Mouse (Mus musculus) ES-CJ7 (cell line): ENCODE results near the gene Lhx4.

Experiments used
- DNase-seq: peaks from one replicate; pipeline ENCODE4 v3.0.0; 2011; ENCODE audit warnings: low read depth, low spot score

Gene Lhx4

DNA sequence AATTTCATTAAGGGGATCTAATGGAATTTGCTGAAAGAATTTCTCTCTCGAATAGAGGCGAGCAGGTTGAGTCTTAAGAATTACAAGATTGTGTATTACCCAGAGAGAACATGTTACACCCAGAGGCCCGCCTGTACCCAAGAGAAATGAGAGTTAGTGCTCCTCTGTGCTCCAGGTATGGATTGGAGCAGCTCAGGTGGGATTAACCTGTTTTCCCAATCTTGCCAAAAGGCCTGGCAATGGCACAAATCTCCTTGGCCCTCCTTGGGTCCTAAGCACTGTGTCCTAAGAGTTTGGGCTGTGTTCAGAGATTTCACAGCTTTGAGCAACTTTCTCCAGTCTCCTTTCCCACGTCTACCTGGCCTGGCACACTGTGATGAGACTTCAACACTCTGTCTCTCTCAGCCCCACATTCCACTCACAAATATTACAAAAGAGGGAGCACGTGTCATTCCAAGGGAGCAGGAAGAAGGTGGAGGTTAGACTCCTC lies 48.2 kb downstream of the Lhx4 start:
- no peak for DNase-seq

DNA sequence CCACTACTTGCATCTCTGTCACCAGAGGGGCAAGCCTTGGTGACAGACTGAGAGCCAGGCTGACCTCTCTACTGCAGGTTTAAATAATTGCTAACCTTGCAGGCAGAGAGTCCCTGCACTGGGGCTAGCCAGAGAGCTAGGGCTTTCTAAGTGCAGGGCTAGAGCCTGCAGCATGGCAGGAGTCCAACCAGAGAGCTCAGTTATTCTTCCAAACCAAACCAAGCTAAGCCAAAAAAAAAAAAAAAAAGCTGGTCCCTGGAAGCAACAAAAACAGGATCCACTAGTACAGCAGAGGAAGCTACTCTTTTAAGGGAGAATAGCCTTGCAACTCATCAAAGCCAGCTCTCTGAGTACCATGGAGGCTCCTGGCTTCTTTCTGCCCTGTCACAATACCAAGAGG lies 50.6 kb downstream of the Lhx4 start:
- DNase-seq = no peak

DNA sequence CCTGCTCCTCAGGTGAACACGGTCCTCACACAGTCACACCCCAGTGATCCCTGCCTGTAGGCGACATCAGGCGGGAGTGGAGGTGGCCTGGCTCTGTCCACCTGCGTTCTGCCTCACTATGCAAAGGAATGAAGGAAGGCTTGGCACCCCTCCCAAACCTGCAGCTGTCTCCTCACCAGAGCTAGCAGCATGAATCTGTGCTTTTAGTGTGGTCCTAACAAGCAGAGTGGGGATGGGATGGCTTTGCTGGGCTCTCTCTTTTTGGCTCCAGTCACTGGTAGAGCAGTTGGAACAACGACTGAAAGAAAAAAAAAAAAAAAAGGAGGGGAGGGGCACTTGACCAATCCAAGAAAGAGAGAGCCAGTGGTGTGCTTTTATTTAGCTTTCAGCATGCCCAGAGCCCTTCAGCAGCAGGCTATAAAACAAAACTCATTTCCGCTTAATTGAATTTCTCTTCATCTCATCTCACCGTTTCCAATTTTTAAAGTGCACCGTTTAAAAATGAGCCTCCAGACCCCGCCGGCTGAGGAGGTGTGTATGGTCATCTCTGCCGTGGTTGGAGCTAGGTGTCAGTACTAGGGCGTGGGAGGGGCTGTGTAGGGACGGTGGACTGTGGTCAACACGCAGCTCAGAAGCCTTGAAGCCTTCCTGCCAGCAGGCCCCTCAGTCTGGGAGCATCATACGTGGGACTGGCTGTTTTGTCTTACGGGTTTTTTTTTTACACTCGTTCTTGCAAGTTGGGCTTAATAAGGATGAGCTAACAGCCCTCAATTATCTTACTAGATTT lies 52.9 kb downstream of the Lhx4 start:
- no peak for DNase-seq

DNA sequence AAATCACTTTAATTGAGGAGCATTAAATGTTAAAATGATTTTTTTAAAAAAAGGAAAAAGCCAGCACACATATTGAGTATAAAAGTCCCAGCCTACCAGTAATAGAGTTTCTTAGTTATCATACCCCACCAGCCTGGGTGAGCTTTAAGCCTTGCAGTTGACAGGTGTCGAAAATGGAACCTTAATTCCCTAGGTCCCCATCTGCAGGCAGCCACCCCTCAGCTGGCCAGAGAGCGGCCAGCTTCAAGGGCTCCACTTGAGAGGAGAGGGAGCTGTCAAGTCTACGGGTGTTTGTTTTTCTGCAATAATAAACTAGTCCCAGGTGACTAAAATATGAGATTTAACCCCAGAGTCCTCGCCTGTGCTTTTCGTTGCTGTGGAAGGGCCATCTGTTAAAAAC lies 58.0 kb downstream of the Lhx4 start:
- no peak for DNase-seq

DNA sequence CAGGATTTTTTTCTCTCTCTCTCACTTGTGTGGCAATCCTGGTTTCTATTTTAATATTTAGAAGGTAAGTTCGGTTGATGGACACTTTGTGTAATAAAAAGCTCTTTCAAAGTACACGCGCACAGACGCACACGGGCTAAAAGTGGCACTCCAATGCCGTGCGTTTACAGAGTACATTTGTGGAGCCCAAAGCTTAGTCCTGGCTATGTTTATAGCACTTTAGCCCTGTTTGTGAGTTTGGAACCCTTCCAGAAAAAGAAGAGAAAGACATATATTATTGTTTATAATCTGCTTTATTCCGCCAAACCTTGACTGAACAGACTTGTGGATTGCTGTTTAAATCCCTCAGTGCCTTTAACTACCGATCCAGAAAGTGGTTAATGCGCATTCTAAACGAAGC lies 58.5 kb downstream of the Lhx4 start:
- no peak for DNase-seq

DNA sequence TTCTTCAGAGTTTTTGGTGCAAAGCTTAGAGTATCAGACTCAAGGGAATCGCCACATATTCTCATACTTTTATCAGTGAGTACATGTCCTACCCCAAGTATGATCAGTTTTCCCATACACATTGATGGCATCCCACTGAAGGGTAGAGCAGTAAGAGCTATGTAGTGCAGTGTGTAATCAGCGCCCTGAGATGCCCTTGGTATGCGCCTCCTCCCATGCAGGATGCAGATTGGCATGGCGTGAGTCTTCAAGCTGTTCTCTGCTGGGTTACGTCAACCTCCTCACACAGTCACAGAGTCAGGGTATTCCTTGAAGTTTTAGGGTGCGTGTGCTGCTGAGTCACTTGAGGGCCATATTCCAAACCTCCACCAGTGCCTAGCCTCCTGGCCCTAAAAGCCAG lies 59.3 kb downstream of the Lhx4 start:
- DNase-seq = no peak

DNA sequence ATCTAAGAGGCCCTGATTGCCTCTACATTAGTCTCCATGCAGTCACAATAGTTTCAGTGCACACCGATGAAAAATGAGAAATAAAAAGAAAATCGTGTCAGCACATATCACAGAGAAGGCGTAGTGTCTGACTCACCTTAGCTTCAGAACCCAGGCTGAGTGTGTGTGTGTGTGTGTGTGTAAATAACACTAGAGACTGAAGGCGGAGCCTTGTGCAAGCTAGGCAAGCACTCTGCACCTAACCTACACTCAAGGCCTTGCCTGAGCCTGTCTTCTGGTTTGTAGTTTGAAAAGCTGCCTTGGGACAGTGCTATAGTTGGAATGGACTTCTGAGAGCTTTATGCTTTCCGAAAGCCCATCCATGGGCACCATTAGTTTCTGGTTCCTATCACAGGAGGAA lies 61.9 kb downstream of the Lhx4 start:
- no peak for DNase-seq

DNA sequence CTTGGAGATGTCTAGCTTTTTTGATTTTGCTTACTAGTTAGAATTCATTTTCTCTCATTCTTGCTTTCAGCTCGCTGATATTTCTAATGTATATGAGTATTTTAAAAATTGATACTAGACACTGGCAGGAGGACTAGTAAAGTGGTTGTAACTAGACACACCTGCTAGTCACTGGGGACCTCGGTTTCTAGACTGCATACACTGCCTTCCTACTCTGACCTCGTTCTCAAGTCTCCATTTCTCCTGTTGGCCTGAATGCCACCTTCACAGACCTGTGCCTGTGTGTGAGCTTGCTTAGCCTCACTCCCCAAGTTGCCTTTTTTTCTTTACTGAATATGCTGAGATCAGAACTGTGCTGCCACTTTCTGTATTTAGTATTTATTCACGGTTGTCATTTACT lies 62.3 kb downstream of the Lhx4 start:
- DNase-seq = no peak

DNA sequence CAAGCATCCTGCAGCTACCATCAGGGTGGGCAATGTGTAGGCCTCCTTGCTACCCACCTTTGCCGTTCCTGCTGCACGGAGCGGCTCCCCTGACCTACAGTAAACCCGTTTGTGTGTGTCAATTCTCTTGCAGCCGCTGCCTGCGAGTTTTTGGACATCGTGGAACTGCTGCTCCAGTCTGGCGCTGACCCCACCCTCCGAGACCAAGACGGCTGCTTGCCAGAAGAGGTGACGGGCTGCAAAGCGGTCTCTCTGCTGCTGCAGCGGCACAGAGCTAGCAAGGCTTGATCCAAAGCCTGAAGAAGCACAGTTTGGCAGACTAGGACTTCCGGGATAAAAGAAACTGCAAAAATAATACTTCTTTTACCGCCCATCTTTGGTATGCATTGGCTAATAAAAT lies 64.7 kb downstream of the Lhx4 start:
- no peak for DNase-seq

DNA sequence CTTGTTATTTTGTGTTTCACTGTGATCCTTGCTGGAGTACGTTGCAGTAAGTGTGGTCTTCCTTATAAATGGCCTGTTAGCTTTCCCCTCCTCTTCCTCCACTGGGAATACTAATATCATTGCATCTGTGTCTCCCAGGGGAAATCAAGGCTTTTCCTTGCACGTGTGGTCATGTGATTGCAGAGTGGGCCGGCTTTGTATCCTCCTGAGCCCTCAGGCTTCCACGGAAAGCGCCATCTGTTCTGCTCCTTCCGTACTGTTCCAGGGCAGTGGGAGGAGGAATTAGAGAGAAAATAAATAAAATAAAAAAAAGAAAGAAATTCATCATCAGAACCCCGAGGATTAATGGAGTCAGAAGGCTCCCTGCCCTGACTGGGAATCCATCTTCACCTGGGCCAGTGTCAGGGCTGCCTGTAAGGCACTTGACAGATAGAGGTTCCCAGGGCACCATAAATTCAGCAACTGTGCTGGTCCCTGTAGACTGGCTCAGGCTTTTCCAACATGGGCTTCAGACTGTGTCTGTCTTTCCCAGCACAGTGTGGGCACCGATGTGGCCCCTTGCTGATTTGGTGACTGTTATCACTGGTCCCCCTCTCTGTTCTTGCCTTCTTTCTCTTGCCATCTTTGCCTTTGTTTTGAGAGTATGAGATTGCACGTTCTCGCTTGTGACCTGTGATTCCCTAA lies 70.2 kb downstream of the Lhx4 start:
- DNase-seq = no peak

DNA sequence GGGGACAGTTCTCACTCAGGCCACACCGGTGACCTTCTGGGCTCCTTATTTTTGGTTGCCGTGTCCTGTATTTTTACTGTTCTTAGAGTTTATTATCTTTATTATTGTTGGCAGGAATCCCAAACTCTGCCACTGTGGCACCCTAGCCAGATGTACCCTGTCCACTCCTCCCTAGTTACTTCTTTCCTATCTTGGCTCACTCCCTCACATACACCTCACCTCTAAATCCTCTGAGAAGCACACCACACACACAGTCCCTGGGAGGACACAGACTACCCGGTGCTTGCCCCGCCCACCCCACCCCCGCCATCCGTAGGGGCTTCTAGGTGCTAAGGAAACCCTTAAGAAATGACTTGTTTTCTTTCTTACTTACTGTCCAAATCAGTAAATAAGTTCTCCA lies 75.9 kb downstream of the Lhx4 start:
- no peak for DNase-seq

DNA sequence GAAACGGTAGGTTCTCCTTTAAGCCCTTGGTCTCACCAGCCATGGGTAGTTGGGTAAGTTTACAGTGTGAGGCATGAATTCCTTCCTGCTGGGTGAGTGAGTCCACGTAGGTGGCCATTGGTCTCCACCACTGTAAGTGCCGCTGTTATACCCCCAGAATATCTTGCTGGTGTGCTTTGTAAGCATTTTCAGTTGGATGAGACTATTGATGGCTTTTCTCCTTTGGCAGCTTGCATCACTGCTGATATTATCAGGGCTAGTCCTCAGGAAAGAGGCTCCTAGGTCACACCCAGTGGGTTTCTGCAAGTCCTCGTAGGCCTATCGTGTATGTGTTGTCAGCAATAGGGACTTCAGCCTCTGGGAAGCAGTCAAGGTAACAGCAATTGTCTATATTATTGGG lies 87.5 kb downstream of the Lhx4 start:
- DNase-seq = no peak

DNA sequence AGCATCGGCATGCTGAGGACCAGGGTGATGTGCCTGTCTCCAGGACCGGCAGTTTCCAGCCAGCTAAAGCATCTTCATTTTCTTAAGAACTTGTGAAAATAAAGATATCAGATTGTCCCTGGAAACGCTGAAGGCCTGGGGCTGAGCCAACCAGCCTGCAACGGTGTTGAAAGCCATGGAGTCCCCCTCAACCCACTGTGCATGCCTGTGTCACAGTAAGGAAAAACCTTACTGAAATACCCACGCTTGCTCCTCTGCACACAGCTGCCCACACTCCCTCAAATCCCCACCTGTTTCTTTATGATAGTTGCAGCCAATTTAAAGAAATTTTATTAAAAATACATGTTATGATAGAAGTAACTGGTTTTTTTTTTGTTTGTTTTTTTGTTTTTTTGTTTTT lies 95.2 kb downstream of the Lhx4 start:
- no peak for DNase-seq

DNA sequence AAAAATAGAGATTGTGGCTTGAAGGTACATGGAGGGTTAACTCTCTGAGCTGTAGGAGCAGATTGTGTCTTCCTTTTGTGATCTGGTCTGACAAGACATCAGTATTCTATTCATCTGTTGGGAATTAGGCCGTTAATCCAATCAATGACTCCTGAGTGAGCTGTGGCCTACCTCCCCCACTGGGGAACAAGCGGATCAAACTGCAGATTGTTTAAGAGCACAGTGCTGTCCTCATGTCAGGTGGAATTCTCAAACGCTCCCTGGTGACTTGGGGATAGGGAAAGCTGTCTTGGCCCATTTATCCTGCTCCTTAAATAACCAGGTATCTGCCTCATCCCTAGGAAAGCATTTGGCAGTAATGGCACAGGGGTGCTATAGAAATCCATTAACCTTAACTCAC lies 96.5 kb downstream of the Lhx4 start:
- DNase-seq = no peak

DNA sequence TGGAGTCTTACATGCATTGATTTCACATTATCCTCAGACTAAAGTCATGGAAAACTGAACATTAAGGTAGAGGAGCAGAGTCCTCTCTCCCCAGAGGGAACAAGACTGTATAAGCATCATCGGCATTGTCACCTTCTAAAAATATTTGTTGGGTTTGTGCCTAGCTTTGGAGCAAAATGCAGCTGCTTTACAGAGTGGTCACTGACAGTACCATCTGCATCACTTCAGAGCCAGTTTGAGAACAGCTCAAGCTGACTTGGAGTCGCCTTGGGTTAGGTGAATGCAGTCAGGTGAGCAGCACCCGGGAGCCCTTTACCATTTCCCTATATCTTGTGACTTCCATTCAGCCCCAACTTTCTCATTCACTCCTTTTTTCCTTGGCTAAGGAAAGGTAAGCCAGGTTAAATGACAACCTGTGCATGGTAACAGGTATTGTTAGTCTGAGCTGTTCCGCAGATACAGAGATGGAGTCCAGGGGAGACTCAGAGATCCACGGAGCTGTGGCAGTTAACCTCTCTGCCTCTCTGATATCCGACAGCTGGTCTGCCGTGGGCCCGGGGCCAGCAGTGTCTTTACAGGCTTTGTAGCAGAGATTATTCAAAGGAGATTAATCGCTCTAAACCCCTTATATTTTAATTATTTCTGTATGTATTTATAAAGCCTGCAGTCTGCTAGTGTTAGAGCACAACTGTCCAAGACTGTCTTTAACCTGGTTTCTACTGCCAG lies 101.2 kb downstream of the Lhx4 start:
- DNase-seq = no peak
